Mouse (Mus musculus): ENCODE data around the gene Ccpg1.

Gene Ccpg1

GRCm38 (mm10) chr9:72996806-72997205 is 11.6 kb downstream of the Ccpg1 start:
- DNase-seq = no peak

- DNase-seq = no peak
Observed at GRCm38 (mm10) chr9:73000487-73000886, 15.3 kb downstream of the Ccpg1 start.

GRCm38 (mm10) chr9:73001314-73002011 is 16.2 kb downstream of the Ccpg1 start:
- DNase-seq = no peak

- DNase-seq = no peak
Observed at GRCm38 (mm10) chr9:73002177-73002576, 16.9 kb downstream of the Ccpg1 start.

- DNase-seq = no peak
Observed at GRCm38 (mm10) chr9:73004076-73004475, 18.8 kb downstream of the Ccpg1 start.

- no peak for DNase-seq
Observed at GRCm38 (mm10) chr9:73005106-73005505, 19.9 kb downstream of the Ccpg1 start.

GRCm38 (mm10) chr9:73006175-73006574 is 20.9 kb downstream of the Ccpg1 start:
- DNase-seq = no peak

GRCm38 (mm10) chr9:73008384-73008783 is 23.2 kb downstream of the Ccpg1 start:
- no peak for DNase-seq

- DNase-seq = no peak
Observed at GRCm38 (mm10) chr9:73012629-73013028, 27.4 kb downstream of the Ccpg1 start.

- DNase-seq = no peak
Observed at GRCm38 (mm10) chr9:73014724-73015123, 29.5 kb downstream of the Ccpg1 start.

- no peak for DNase-seq
Observed at GRCm38 (mm10) chr9:73019841-73020240, 34.6 kb downstream of the Ccpg1 start.

GRCm38 (mm10) chr9:73020566-73021097 is 35.4 kb downstream of the Ccpg1 start:
- no peak for DNase-seq

GRCm38 (mm10) chr9:73025818-73026636 is 40.8 kb downstream of the Ccpg1 start:
- DNase-seq = peak; percentile 54

GRCm38 (mm10) chr9:73030443-73030842 is 45.2 kb downstream of the Ccpg1 start:
- DNase-seq = no peak

GRCm38 (mm10) chr9:73031421-73031820 is 46.2 kb downstream of the Ccpg1 start:
- DNase-seq = no peak

GRCm38 (mm10) chr9:73033406-73033805 is 48.2 kb downstream of the Ccpg1 start:
- no peak for DNase-seq

GRCm38 (mm10) chr9:73039222-73039945 is 54.2 kb downstream of the Ccpg1 start:
- DNase-seq = peak; percentile 95

- no peak for DNase-seq
Observed at GRCm38 (mm10) chr9:73040080-73040479, 54.9 kb downstream of the Ccpg1 start, which contains the start of gene Pigb. Gene Pigb (minus strand): TSS chr9:73040378.

GRCm38 (mm10) chr9:73044146-73045079 is 59.2 kb downstream of the Ccpg1 start, which contains the start of gene Rab27a:
Gene Rab27a (plus strand): TSS chr9:73044854.
- peak; percentile 85 for DNase-seq

- DNase-seq = no peak
Observed at GRCm38 (mm10) chr9:73045204-73045603, 60.0 kb downstream of the Ccpg1 start.

- no peak for DNase-seq
Observed at GRCm38 (mm10) chr9:73045711-73046110, 60.5 kb downstream of the Ccpg1 start.

GRCm38 (mm10) chr9:73047906-73048305 is 62.7 kb downstream of the Ccpg1 start:
- DNase-seq = no peak
